Mouse (Mus musculus) heart, embryonic 12.5 days (tissue): ENCODE data around the gene Gypa. TPM values are rescaled to one million over a fixed set of nuclear protein-coding genes. Genes with fewer than 3 reads are reported as not detected.

ENCODE experiments used
- ATAC-seq: fragments of 200-750 bp; cut with Nextera tagmentation; 2 replicates; pipeline ENCODE4 v1.8.0; 2017; ENCODE audit warnings: moderate TSS enrichment, moderate library complexity; ENCODE audit not compliant: insufficient number of reproducible peaks, low FRiP score
- H3K27ac ChIP-seq: fragments of 300-500 bp; sonication (generic); 2 replicates; pipeline ENCODE4 v1.5.1; 2016; ENCODE audit warnings: mild to moderate bottlenecking, moderate library complexity; ENCODE audit not compliant: poor library complexity, severe bottlenecking
- H3K27me3 ChIP-seq: fragments of 300-500 bp; sonication (generic); replicated peaks from 2 replicates; pipeline ENCODE4 v1.6.1; 2016; ENCODE audit warnings: mild to moderate bottlenecking, moderate library complexity
- H3K36me3 ChIP-seq: fragments of 300-500 bp; sonication (generic); 2 replicates; pipeline ENCODE4 v1.6.1; 2016; ENCODE audit warnings: mild to moderate bottlenecking, moderate library complexity
- H3K4me1 ChIP-seq: fragments of 300-500 bp; sonication (generic); replicated peaks from 2 replicates; pipeline ENCODE4 v1.6.1; 2016; ENCODE audit warnings: mild to moderate bottlenecking
- H3K4me2 ChIP-seq: fragments of 300-500 bp; sonication (generic); 2 replicates; pipeline ENCODE4 v1.6.1; 2016; ENCODE audit warnings: mild to moderate bottlenecking, moderate library complexity
- H3K4me3 ChIP-seq: fragments of 300-500 bp; sonication (generic); 2 replicates; pipeline ENCODE4 v1.5.1; 2016; ENCODE audit warnings: mild to moderate bottlenecking
- H3K9ac ChIP-seq: fragments of 300-500 bp; sonication (generic); 2 replicates; pipeline ENCODE4 v1.6.1; 2016; ENCODE audit warnings: mild to moderate bottlenecking, moderate library complexity
- H3K9me3 ChIP-seq: fragments of 300-500 bp; sonication (generic); replicated peaks from 2 replicates; pipeline ENCODE4 v1.6.1; 2016; ENCODE audit warnings: mild to moderate bottlenecking, moderate library complexity
- WGBS: fragments of 180-500 bp; shearing (Covaris S2); methylation state at CpG from one replicate; pipeline ENCODE4 v1.1.7; 2016; 5-methylcytosine and 5-hydroxymethylcytosine counted together
- polyA plus RNA-seq: library from polyadenylated mRNA; unstranded; fragments of >200 nt; fragmentation: Nextera tagmentation; extraction: Ambion mirVana; gene quantifications from 2 replicates; pipeline ENCODE4 v1.2.1, GENCODE M21; 2016

Gene Gypa
- polyA plus RNA-seq, 1 experiment from 2014 or later, result 22.5 TPM

DNA sequence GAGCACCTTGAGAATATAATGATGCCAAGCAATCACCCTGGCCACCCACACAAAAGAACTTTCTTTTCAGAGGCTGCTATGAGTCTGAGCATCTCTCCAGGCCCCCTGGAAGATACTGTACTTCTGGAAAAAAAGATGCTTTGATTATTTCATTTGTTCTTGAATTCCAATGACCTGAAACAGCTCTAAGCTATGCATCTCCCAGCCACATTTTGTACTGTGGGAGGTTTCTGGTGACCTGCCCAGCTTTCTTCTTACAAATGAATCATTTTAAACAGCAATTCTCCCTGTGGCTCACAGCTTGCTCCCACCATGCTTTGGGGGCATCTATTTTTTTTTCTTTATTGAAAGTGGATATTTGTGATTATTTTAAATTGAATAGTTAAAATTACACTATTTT is 56.9 kb downstream of the Gypa start:
- Histone ChIP-seq H3K9ac (no peak overlapping the region), H3K9me3 (no peaks in the 10 kb centered on the region), H3K36me3 (no peaks in the 10 kb centered on the region), H3K27ac (no peak overlapping the region), H3K4me2 (no peak overlapping the region), H3K4me3 (no peak overlapping the region), H3K27me3 (no peaks in the 10 kb centered on the region), H3K4me1 (no peaks in the 10 kb centered on the region)
- no peak for ATAC-seq

DNA sequence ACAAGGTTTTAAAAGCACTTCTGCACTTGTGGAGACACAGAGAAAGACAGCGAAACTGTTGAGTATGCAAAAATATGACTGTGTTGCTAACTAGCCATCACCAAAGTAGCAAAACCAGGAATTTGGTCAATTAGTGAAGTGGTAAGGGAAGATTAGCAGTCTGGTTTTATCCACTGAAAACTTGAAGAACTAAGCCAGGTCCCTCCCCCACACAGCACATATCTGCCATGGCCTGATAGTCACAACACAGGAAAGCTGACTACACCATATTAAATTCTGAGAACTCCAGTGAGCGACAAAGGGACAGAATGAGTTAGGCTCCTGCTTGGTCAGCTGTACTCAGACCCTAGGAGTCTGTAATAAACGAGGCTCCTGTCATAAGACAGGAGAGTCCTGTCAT is 57.7 kb downstream of the Gypa start:
- H3K27ac ChIP-seq, result no peak overlapping the region
- H3K4me3 ChIP-seq, result no peak overlapping the region
- H3K4me2 ChIP-seq, result no peak overlapping the region
- 59% methylated on average over 3 of the region's 3 CpGs for WGBS
- no peaks in the 10 kb centered on the region for H3K36me3 ChIP-seq
- no peaks in the 10 kb centered on the region for H3K27me3 ChIP-seq
- no peak overlapping the region for H3K9ac ChIP-seq
- peak; percentile 29; the same call in 1 of the 2 replicates for ATAC-seq
- no peaks in the 10 kb centered on the region for H3K4me1 ChIP-seq
- no peaks in the 10 kb centered on the region for H3K9me3 ChIP-seq

DNA sequence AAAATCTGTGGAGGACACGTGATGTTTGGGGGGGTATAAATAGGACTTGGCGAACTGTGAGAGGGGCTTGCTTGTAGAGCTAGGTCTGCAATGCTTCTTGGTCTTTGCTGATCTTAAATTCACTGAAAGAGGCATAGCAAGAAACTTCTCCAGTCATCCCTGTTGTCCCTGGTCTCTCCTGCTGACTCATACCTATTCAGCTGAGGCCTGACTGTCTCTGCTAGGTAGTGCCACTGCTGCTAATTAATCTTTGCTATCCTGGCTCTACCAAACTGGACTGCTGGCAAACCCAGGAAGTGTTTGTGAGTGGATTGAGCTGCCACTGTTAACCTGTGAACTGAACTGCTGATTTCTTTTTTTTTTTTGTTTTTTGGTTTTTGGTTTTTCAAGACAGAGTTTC is 61.4 kb downstream of the Gypa start:
- no peaks in the 10 kb centered on the region for H3K9me3 ChIP-seq
- H3K9ac ChIP-seq, result no peak overlapping the region
- no peaks in the 10 kb centered on the region for H3K27me3 ChIP-seq
- H3K4me2 ChIP-seq, result no peak overlapping the region
- WGBS, result 84% methylated on average over 2 of the region's 2 CpGs
- no peaks in the 10 kb centered on the region for H3K4me1 ChIP-seq
- ATAC-seq, result peak; percentile 74; the same call in 1 of the 2 replicates
- H3K4me3 ChIP-seq, result no peak overlapping the region
- no peak overlapping the region for H3K27ac ChIP-seq
- H3K36me3 ChIP-seq, result no peaks in the 10 kb centered on the region

Other genes with a start within 250 kb of the Gypa start
- 0.36 and 0.38 TPM in 2 replicates for gene Frem3, start 117.3 kb downstream of the Gypa start, polyA plus RNA-seq
- gene Smarca5, start 245.7 kb downstream of the Gypa start, polyA plus RNA-seq, result 61.7 and 64.9 TPM in 2 replicates